Comparison of ENCODE assay signal across 8 mouse cellular contexts in genomic region chr5:115275998-115276397, GRCm38 (mm10). TPM values are rescaled to one million over a fixed set of nuclear protein-coding genes. Genes with fewer than 3 reads are reported as not detected.
DNase-seq lines count a peak whose midpoint lies in the region; TF ChIP-seq lines count a peak whose summit lies in the region.

No protein-coding gene starts in this region.

- WGBS in heart, adult 2 months = 49% methylated on average over 14 of the region's 14 CpGs

- H3K36me3 ChIP-seq in heart, adult 2 months (ENCODE audit: control insufficient read depth, insufficient read depth, low read length) = peaks cover 5% of the 10 kb centered on the region

- no peak for TF ChIP-seq POLR2A in heart, adult 2 months (IDR thresholded peaks at IDR 0.05; ENCODE audit: insufficient read depth, low read depth, low read length)
- TF ChIP-seq POLR2A in brain, embryonic 14.5 days (IDR thresholded peaks at IDR 0.05; ENCODE audit: borderline replicate concordance, extremely low read depth, insufficient read depth, insufficient read length, poor library complexity, severe bottlenecking) = no peak

- no peaks in the 10 kb centered on the region for H3K27me3 ChIP-seq in heart, adult 2 months (ENCODE audit: control insufficient read depth, insufficient read depth, low read length)

- peak; percentile 59 for TF ChIP-seq CTCF in heart, adult 2 months (IDR thresholded peaks at IDR 0.05)
- TF ChIP-seq CTCF in brain, embryonic 14.5 days (IDR thresholded peaks at IDR 0.05; ENCODE audit: borderline replicate concordance, extremely low read depth, insufficient read depth, insufficient read length) = peak; percentile 47; the same call in 1 of the 2 replicates

- peaks cover 4% of the 10 kb centered on the region for H3K4me1 ChIP-seq in heart, adult 2 months (ENCODE audit: control insufficient read depth, insufficient read depth, low read length)

- DNase-seq in heart, adult 2 months = no peak
- DNase-seq in heart, adult 9 months (ENCODE audit: low spot score in 2 of 2) = no peak
- DNase-seq in CD4-positive helper T cell, adult 2 months (ENCODE audit: low read depth, low spot score) = peak; percentile 46
- peak; percentile 19 for DNase-seq in brain, embryonic 14.5 days (ENCODE audit: low read depth)
- DNase-seq in naive thymus-derived CD4-positive, alpha-beta T cell, adult 2 months (ENCODE audit: low read depth) = peak; percentile 60
- no peak for DNase-seq in ovary, postnatal 14 days (ENCODE audit: low spot score)
- DNase-seq in urinary bladder, postnatal 25 days (ENCODE audit: low spot score) = no peak
- no peak for DNase-seq in layer of hippocampus, adult 8-10 months (ENCODE audit: low spot score in 2 of 2)

- intact Hi-C loops in heart, adult 2 months (cut with DNase I) = loop anchor here (10.0 kb wide), 1 partner anchor 209 kb away; the partner anchor contains the start of gene Sirt4

- peaks cover 10% of the 10 kb centered on the region for H3K79me2 ChIP-seq in heart, adult 2 months (replicated peaks; ENCODE audit: control insufficient read depth, insufficient read depth, low read length)

- TF ChIP-seq EP300 in heart, adult 2 months (IDR thresholded peaks at IDR 0.05; ENCODE audit: insufficient read depth, low read depth, low read length) = no peak

- no peak overlapping the region for H3K4me3 ChIP-seq in heart, adult 2 months

- H3K27ac ChIP-seq in heart, adult 2 months = no peak overlapping the region

- H3K9ac ChIP-seq in heart, adult 2 months (ENCODE audit: low read depth, low read length) = no peak overlapping the region

RNA-seq across cellular contexts. Expression of gene Rnf10, which starts 3.3 kb away (rescaled TPM):
- total RNA-seq in heart, adult 2 months (2021) = 100 to 1,000 TPM; 391 to 397 TPM
- 175 and 205 TPM in 2 replicates for polyA plus RNA-seq in heart, adult 2 months (2012; rRNA removed)
- 200 and 220 TPM in 2 replicates for polyA plus RNA-seq in brain, embryonic 14.5 days (2012; rRNA removed)
- total RNA-seq in layer of hippocampus, adult 8-10 months (2022) = 100 to 1,000 TPM; 226 to 251 (median 245) TPM

RNA-seq across cellular contexts. Expression of gene Coq5, which starts 3.5 kb away (rescaled TPM):
- total RNA-seq in heart, adult 2 months (2021) = 100 to 1,000 TPM; 140 to 146 TPM
- polyA plus RNA-seq in heart, adult 2 months (2012; rRNA removed) = 57.1 and 84.0 TPM in 2 replicates
- 15.7 and 20.5 TPM in 2 replicates for polyA plus RNA-seq in brain, embryonic 14.5 days (2012; rRNA removed)
- 10 to 100 TPM; 38.7 to 45.6 (median 41.5) TPM for total RNA-seq in layer of hippocampus, adult 8-10 months (2022)

RNA-seq across cellular contexts. Expression of gene Dynll1, which starts 24.8 kb away (rescaled TPM):
- total RNA-seq in heart, adult 2 months (2021) = 10 to 100 TPM; 65.1 to 85.6 TPM
- polyA plus RNA-seq in heart, adult 2 months (2012; rRNA removed) = 65.2 and 83.8 TPM in 2 replicates
- polyA plus RNA-seq in brain, embryonic 14.5 days (2012; rRNA removed) = 602 and 608 TPM in 2 replicates
- 100 to 1,000 TPM; 630 to 827 (median 734) TPM for total RNA-seq in layer of hippocampus, adult 8-10 months (2022)

RNA-seq across cellular contexts. Expression of gene Pop5, which starts 40.4 kb away (rescaled TPM):
- total RNA-seq in heart, adult 2 months (2021) = 10 to 100 TPM; 32.2 to 38.1 TPM
- 36.2 and 43.8 TPM in 2 replicates for polyA plus RNA-seq in heart, adult 2 months (2012; rRNA removed)
- polyA plus RNA-seq in brain, embryonic 14.5 days (2012; rRNA removed) = 57.0 and 82.5 TPM in 2 replicates
- 100 to 1,000 TPM in 2 of 4 experiments, 10 to 100 TPM in 2; 89.0 to 104 (median 99.1) TPM for total RNA-seq in layer of hippocampus, adult 8-10 months (2022)

RNA-seq across cellular contexts. Expression of gene Srsf9, which starts 51.0 kb away (rescaled TPM):
- total RNA-seq in heart, adult 2 months (2021) = 10 to 100 TPM; 14.9 to 16.1 TPM
- polyA plus RNA-seq in heart, adult 2 months (2012; rRNA removed) = 11.8 and 15.3 TPM in 2 replicates
- polyA plus RNA-seq in brain, embryonic 14.5 days (2012; rRNA removed) = 91.9 and 105 TPM in 2 replicates
- 10 to 100 TPM; 83.6 to 93.5 (median 86.2) TPM for total RNA-seq in layer of hippocampus, adult 8-10 months (2022)

Comparison
In these comparisons a context has a peak if more than half of its experiments do, and no peak if none do; other contexts are left out.
1. DNase-seq: peak in CD4-positive helper T cell, adult 2 months (single experiment), brain, embryonic 14.5 days (single experiment) and naive thymus-derived CD4-positive, alpha-beta T cell, adult 2 months (single experiment); none in heart, adult 2 months (0 of 2), heart, adult 9 months (0 of 2), ovary, postnatal 14 days (single experiment), urinary bladder, postnatal 25 days (single experiment) and layer of hippocampus, adult 8-10 months (0 of 2).
2. RNA of gene Dynll1, which starts 24.8 kb away (total RNA-seq): 630 to 827 TPM in layer of hippocampus, adult 8-10 months; 65.1 to 85.6 TPM in heart, adult 2 months; every median in the first group is over 4 times any median in the second.